18 mouse cellular contexts compared by ENCODE assay signal in genomic region chr2:180098167-180098566, GRCm38 (mm10). TPM values are rescaled to one million over a fixed set of nuclear protein-coding genes. Genes with fewer than 3 reads are reported as not detected.
DNase-seq lines count a peak whose midpoint lies in the region; ATAC-seq and TF ChIP-seq lines count a peak whose summit lies in the region.
"Had no signal": no experiment of that assay in that cellular context is flagged by ENCODE, and none has a peak within 500 bp of the region (broad histone marks: within the 10 kb centered on the region; RNA-seq: fewer than 3 reads in every experiment).

No protein-coding gene starts in this region.

- no peaks in the 10 kb centered on the region for H3K36me3 ChIP-seq in heart, adult 2 months (ENCODE audit: control insufficient read depth, insufficient read depth, low read length)
- no peaks in the 10 kb centered on the region for H3K36me3 ChIP-seq in thymus, adult 2 months (ENCODE audit: control insufficient read depth, insufficient read depth, low read length)
- H3K36me3 ChIP-seq in liver, embryonic 12.5 days = no peaks in the 10 kb centered on the region
- H3K36me3 ChIP-seq in intestine, embryonic 15.5 days = no peaks in the 10 kb centered on the region
- H3K36me3 ChIP-seq: embryonic facial prominence, embryonic 13.5 days; heart, embryonic 15.5 days; limb, embryonic 12.5 days; neural tube, embryonic 13.5 days had no signal

- H3K27me3 ChIP-seq in heart, adult 2 months (ENCODE audit: control insufficient read depth, insufficient read depth, low read length) = no peaks in the 10 kb centered on the region; the same call in 1 of the 2 replicates
- H3K27me3 ChIP-seq in thymus, adult 2 months (ENCODE audit: control insufficient read depth, insufficient read depth, low read length) = peaks cover 4% of the 10 kb centered on the region
- H3K27me3 ChIP-seq in liver, embryonic 12.5 days (replicated peaks) = peaks cover 75% of the 10 kb centered on the region
- peaks cover 57% of the 10 kb centered on the region for H3K27me3 ChIP-seq in intestine, embryonic 15.5 days (replicated peaks)

- H3K4me2 ChIP-seq in liver, embryonic 12.5 days = no peak overlapping the region
- no peak overlapping the region for H3K4me2 ChIP-seq in intestine, embryonic 15.5 days (replicated peaks)
- H3K4me2 ChIP-seq: embryonic facial prominence, embryonic 13.5 days; heart, embryonic 15.5 days; limb, embryonic 12.5 days; neural tube, embryonic 13.5 days had no signal

- H3K9me3 ChIP-seq in liver, embryonic 12.5 days (replicated peaks) = no peaks in the 10 kb centered on the region
- no peaks in the 10 kb centered on the region for H3K9me3 ChIP-seq in intestine, embryonic 15.5 days
- H3K9me3 ChIP-seq: embryonic facial prominence, embryonic 13.5 days; heart, embryonic 15.5 days; limb, embryonic 12.5 days; megakaryocyte, embryonic 14.5 days; neural tube, embryonic 13.5 days had no signal

- no peak overlapping the region for H3K4me3 ChIP-seq in heart, adult 2 months
- H3K4me3 ChIP-seq in thymus, adult 2 months (ENCODE audit: control insufficient read depth, insufficient read depth, low read length) = no peak overlapping the region
- H3K4me3 ChIP-seq in liver, embryonic 12.5 days = no peak overlapping the region
- H3K4me3 ChIP-seq in intestine, embryonic 15.5 days (replicated peaks) = no peak overlapping the region
- H3K4me3 ChIP-seq: embryonic facial prominence, embryonic 13.5 days; heart, embryonic 15.5 days; limb, embryonic 12.5 days; megakaryocyte, embryonic 14.5 days; neural tube, embryonic 13.5 days had no signal

- H3K9ac ChIP-seq in heart, adult 2 months (ENCODE audit: low read depth, low read length) = no peak overlapping the region
- H3K9ac ChIP-seq in liver, embryonic 12.5 days = no peak overlapping the region
- H3K9ac ChIP-seq in intestine, embryonic 15.5 days = no peak overlapping the region
- H3K9ac ChIP-seq: embryonic facial prominence, embryonic 13.5 days; heart, embryonic 15.5 days; limb, embryonic 12.5 days; neural tube, embryonic 13.5 days had no signal

- no peaks in the 10 kb centered on the region for H3K4me1 ChIP-seq in heart, adult 2 months (ENCODE audit: control insufficient read depth, insufficient read depth, low read length)
- peaks cover 68% of the 10 kb centered on the region for H3K4me1 ChIP-seq in thymus, adult 2 months (replicated peaks; ENCODE audit: control insufficient read depth, insufficient read depth, low read length)
- peaks cover 23% of the 10 kb centered on the region for H3K4me1 ChIP-seq in liver, embryonic 12.5 days
- H3K4me1 ChIP-seq in intestine, embryonic 15.5 days (replicated peaks) = peaks cover 10% of the 10 kb centered on the region

- DNase-seq in heart, adult 2 months = no peak
- DNase-seq in heart, postnatal 14 days = no peak
- DNase-seq in thymus, adult 2 months = peak; percentile 21
- no peak for DNase-seq in thymus, postnatal 10 days (ENCODE audit: low spot score in 2 of 2)
- DNase-seq in thymus, postnatal 4 days = peak; percentile 49
- DNase-seq in ovary, postnatal 10 days (ENCODE audit: low spot score) = no peak
- DNase-seq: adrenal gland, postnatal 36 days; cerebellum, adult 9-10 months; right cerebral cortex, postnatal 25 days had no signal

- 35% methylated on average over 5 of the region's 5 CpGs for WGBS in heart, adult 2 months
- WGBS in thymus, adult 2 months = 60% methylated on average over 5 of the region's 5 CpGs
- 17% methylated on average over 5 of the region's 5 CpGs for WGBS in liver, embryonic 12.5 days (ENCODE audit: insufficient replicate concordance)
- 52% methylated on average over 5 of the region's 5 CpGs for WGBS in intestine, embryonic 15.5 days

- no peaks in the 10 kb centered on the region for H3K79me2 ChIP-seq in heart, adult 2 months (replicated peaks; ENCODE audit: control insufficient read depth, insufficient read depth, low read length)

- intact Hi-C loops in heart, adult 2 months (cut with DNase I) = no loop called here
- intact Hi-C loops in heart, postnatal 14 days (cut with DNase I) = no loop called here

- ATAC-seq in liver, embryonic 12.5 days = peak; percentile 73
- no peak for ATAC-seq in intestine, embryonic 15.5 days
- ATAC-seq: intestine, postnatal 0 days had no signal

- no peak for TF ChIP-seq POLR2A in heart, adult 2 months (IDR thresholded peaks at IDR 0.05; ENCODE audit: insufficient read depth, low read depth, low read length)
- no peak for TF ChIP-seq POLR2A in thymus, adult 2 months (IDR thresholded peaks at IDR 0.05; ENCODE audit: control insufficient read depth, extremely low read depth, insufficient read depth, low read length, poor library complexity)

- no peak overlapping the region for H3K27ac ChIP-seq in heart, adult 2 months
- H3K27ac ChIP-seq in thymus, adult 2 months (ENCODE audit: control insufficient read depth, insufficient read depth, low read length) = no peak overlapping the region
- no peak overlapping the region for H3K27ac ChIP-seq in liver, embryonic 12.5 days
- no peak overlapping the region for H3K27ac ChIP-seq in intestine, embryonic 15.5 days
- H3K27ac ChIP-seq: embryonic facial prominence, embryonic 13.5 days; heart, embryonic 15.5 days; limb, embryonic 12.5 days; neural tube, embryonic 13.5 days had no signal

- peak; percentile 16; the same call in 1 of the 2 replicates for TF ChIP-seq CTCF in heart, adult 2 months (IDR thresholded peaks at IDR 0.05)
- TF ChIP-seq CTCF in thymus, adult 2 months (IDR thresholded peaks at IDR 0.05; ENCODE audit: borderline replicate concordance, control insufficient read depth, extremely low read depth, insufficient read depth, low read length, poor library complexity) = no peak

- no peak for TF ChIP-seq EP300 in heart, adult 2 months (IDR thresholded peaks at IDR 0.05; ENCODE audit: insufficient read depth, low read depth, low read length)

RNA-seq across cellular contexts. Expression of gene Hrh3, which starts 6.1 kb away (rescaled TPM):
- under 1 TPM in 1 of 2 experiments, not detected in 1; 0.21 TPM for total RNA-seq in heart, adult 2 months (2021)
- 0.06 TPM in 1 of 2 replicates, not detected in the other for polyA plus RNA-seq in heart, adult 2 months (2012; rRNA removed)
- not detected for total RNA-seq in heart, postnatal 14 days (2021)
- polyA plus RNA-seq in thymus, adult 2 months (2012; rRNA removed) = 4.1 and 4.4 TPM in 2 replicates
- not detected in 2 replicates for polyA plus RNA-seq in liver, embryonic 12.5 days (2016; fragmentation: Nextera tagmentation; extraction: Ambion mirVana)
- 0.08 TPM in 1 of 2 replicates, not detected in the other for polyA plus RNA-seq in intestine, embryonic 15.5 days (2015; fragmentation: Nextera tagmentation; extraction: Ambion mirVana)
- polyA plus RNA-seq: heart, embryonic 15.5 days; intestine, postnatal 0 days; stomach, embryonic 14.5 days had no signal

RNA-seq across cellular contexts. Expression of gene Osbpl2, which starts 20.9 kb away (rescaled TPM):
- 10 to 100 TPM; 31.8 to 36.4 TPM for total RNA-seq in heart, adult 2 months (2021)
- 27.6 and 38.5 TPM in 2 replicates for polyA plus RNA-seq in heart, adult 2 months (2012; rRNA removed)
- 10 to 100 TPM; 33.4 to 35.7 TPM for total RNA-seq in heart, postnatal 14 days (2021)
- polyA plus RNA-seq in thymus, adult 2 months (2012; rRNA removed) = 19.3 and 21.7 TPM in 2 replicates
- 13.5 and 15.5 TPM in 2 replicates for polyA plus RNA-seq in liver, embryonic 12.5 days (2016; fragmentation: Nextera tagmentation; extraction: Ambion mirVana)
- 29.6 and 32.8 TPM in 2 replicates for polyA plus RNA-seq in intestine, embryonic 15.5 days (2015; fragmentation: Nextera tagmentation; extraction: Ambion mirVana)

RNA-seq across cellular contexts. Expression of gene Mtg2, which starts 27.8 kb away (rescaled TPM):
- 10 to 100 TPM; 27.1 to 30.8 TPM for total RNA-seq in heart, adult 2 months (2021)
- 23.2 and 32.0 TPM in 2 replicates for polyA plus RNA-seq in heart, adult 2 months (2012; rRNA removed)
- 10 to 100 TPM; 18.7 to 19.7 TPM for total RNA-seq in heart, postnatal 14 days (2021)
- 25.1 and 31.3 TPM in 2 replicates for polyA plus RNA-seq in thymus, adult 2 months (2012; rRNA removed)
- 17.6 and 18.0 TPM in 2 replicates for polyA plus RNA-seq in liver, embryonic 12.5 days (2016; fragmentation: Nextera tagmentation; extraction: Ambion mirVana)
- polyA plus RNA-seq in intestine, embryonic 15.5 days (2015; fragmentation: Nextera tagmentation; extraction: Ambion mirVana) = 24.9 and 28.2 TPM in 2 replicates

RNA-seq across cellular contexts. Expression of gene Ss18l1, which starts 55.9 kb away (rescaled TPM):
- 1 to 10 TPM; 1.9 to 2.0 TPM for total RNA-seq in heart, adult 2 months (2021)
- 3.8 and 5.2 TPM in 2 replicates for polyA plus RNA-seq in heart, adult 2 months (2012; rRNA removed)
- total RNA-seq in heart, postnatal 14 days (2021) = 1 to 10 TPM; 2.9 to 3.3 TPM
- polyA plus RNA-seq in thymus, adult 2 months (2012; rRNA removed) = 15.9 and 16.2 TPM in 2 replicates
- polyA plus RNA-seq in liver, embryonic 12.5 days (2016; fragmentation: Nextera tagmentation; extraction: Ambion mirVana) = 1.3 and 1.6 TPM in 2 replicates
- polyA plus RNA-seq in intestine, embryonic 15.5 days (2015; fragmentation: Nextera tagmentation; extraction: Ambion mirVana) = 3.7 and 4.2 TPM in 2 replicates

RNA-seq across cellular contexts. Expression of gene Psma7, which starts 55.9 kb away (rescaled TPM):
- total RNA-seq in heart, adult 2 months (2021) = 100 to 1,000 TPM; 140 to 162 TPM
- polyA plus RNA-seq in heart, adult 2 months (2012; rRNA removed) = 134 and 139 TPM in 2 replicates
- 100 to 1,000 TPM; 167 to 177 TPM for total RNA-seq in heart, postnatal 14 days (2021)
- 205 and 250 TPM in 2 replicates for polyA plus RNA-seq in thymus, adult 2 months (2012; rRNA removed)
- polyA plus RNA-seq in liver, embryonic 12.5 days (2016; fragmentation: Nextera tagmentation; extraction: Ambion mirVana) = 455 and 456 TPM in 2 replicates
- 584 and 619 TPM in 2 replicates for polyA plus RNA-seq in intestine, embryonic 15.5 days (2015; fragmentation: Nextera tagmentation; extraction: Ambion mirVana)

Comparison
In these comparisons a context has a peak if more than half of its experiments do, and no peak if none do; other contexts are left out.
1. DNase-seq: peak in thymus, adult 2 months (single experiment) and thymus, postnatal 4 days (single experiment); none in heart, adult 2 months (0 of 2), heart, postnatal 14 days (0 of 2), thymus, postnatal 10 days (0 of 2) and ovary, postnatal 10 days (single experiment).